Mouse (Mus musculus): Measurements from ENCODE around the gene Gale. TPM values are rescaled to one million over a fixed set of nuclear protein-coding genes. Genes with fewer than 3 reads are reported as not detected.

Gale gene
- polyA plus RNA-seq (2015; fragmentation: Nextera tagmentation; extraction: Ambion mirVana), result 11.1 and 13.1 TPM in 2 replicates

GRCm38 (mm10) chr4:135963457-135964193 is at the start of gene Gale:
TSS of gene Gale (plus strand) at chr4:135963727.

DNA sequence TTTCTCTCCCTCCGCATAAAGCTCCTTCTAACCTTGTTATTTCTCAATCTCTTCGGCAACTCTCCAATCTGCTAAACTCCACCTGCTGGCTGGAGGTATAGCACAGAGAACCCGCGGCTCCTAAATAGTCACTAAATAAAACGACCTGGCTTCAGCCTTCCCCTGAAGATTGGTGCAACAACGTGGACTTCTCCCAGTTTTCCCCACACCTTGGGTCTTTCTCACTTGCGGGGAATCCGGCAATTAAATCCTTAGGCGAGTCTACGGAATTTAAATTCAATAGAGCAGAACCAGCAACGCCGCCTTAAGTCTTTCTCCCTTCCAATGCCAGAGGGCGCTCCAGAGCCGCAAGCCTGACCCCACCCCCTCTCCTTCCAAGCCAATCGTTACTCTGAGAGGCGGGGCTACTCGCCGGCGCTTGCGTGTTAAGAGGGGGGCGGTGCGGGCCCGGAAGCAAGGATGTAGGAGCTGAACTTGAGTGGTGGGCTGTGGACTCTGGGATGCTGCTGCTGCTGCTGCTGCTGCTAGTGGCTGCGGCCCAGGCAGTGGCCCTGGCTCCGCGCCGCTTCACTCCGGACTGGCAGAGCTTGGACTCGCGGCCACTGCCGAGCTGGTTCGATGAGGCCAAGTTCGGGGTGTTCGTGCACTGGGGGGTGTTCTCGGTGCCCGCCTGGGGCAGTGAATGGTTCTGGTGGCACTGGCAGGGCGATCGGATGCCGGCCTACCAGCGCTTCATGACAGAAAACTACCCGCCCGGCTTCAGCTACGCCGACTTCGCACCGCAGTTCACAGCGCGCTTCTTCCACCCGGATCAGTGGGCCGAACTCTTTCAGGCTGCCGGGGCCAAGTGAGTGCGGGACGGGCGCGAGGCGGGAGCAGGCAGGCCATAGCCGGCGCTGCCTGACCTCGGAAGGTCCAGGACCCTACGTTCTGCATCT is 43.0 kb upstream of the Gale start, which contains the start of gene Fuca1:
Fuca1 (plus strand) TSS at position 432 of the 938 bp plus-strand sequence.

GRCm38 (mm10) chr4:135946278-135946658 is 17.3 kb upstream of the Gale start, which contains the start of gene Hmgcl:
TSS of gene Hmgcl (plus strand) at chr4:135946448.

DNA sequence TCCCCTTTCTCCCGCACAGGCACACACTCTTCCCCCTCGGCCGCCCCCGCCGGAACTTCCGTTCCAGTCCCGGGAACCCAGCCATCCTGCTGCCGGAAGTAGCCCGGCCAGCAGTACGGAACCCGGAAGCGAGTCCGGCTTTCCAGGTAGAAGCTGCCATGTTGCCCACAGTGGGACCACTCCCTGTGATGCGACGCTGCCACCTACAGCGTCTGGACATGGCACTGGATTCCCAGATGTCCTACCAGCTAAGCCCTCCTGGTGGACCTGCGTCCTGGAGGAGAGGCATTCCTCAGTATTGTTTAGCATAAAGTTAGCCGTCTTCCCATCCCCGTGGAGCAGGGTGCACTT is 9.0 kb downstream of the Gale start, which contains the start of gene Lypla2:
Lypla2 (minus strand) TSS at position 71 of the 351 bp plus-strand sequence.

GRCm38 (mm10) chr4:135986943-135987710 is 23.6 kb downstream of the Gale start, which contains the start of gene Pithd1:
TSS of gene Pithd1 (minus strand) at chr4:135987264.

Other genes with a start within 250 kb of the Gale start
- gene Il22ra1, start 235.6 kb upstream of the Gale start, polyA plus RNA-seq (2015; fragmentation: Nextera tagmentation; extraction: Ambion mirVana), result 0.33 and 0.75 TPM in 2 replicates
- 0.27 and 1.5 TPM in 2 replicates for gene Myom3, start 204.0 kb upstream of the Gale start, polyA plus RNA-seq (2015; fragmentation: Nextera tagmentation; extraction: Ambion mirVana)
- 127 and 184 TPM in 2 replicates for gene Srsf10, start 108.0 kb upstream of the Gale start, polyA plus RNA-seq (2015; fragmentation: Nextera tagmentation; extraction: Ambion mirVana)
- gene Pnrc2, start 89.9 kb upstream of the Gale start, polyA plus RNA-seq (2015; fragmentation: Nextera tagmentation; extraction: Ambion mirVana), result 142 and 194 TPM in 2 replicates
- gene Cnr2, start 68.3 kb upstream of the Gale start, polyA plus RNA-seq (2015; fragmentation: Nextera tagmentation; extraction: Ambion mirVana), result 0.80 and 1.6 TPM in 2 replicates
- gene Fuca1, start 43.0 kb upstream of the Gale start, polyA plus RNA-seq (2015; fragmentation: Nextera tagmentation; extraction: Ambion mirVana), result 75.5 and 87.5 TPM in 2 replicates
- 77.8 and 87.6 TPM in 2 replicates for gene Hmgcl, start 17.3 kb upstream of the Gale start, polyA plus RNA-seq (2015; fragmentation: Nextera tagmentation; extraction: Ambion mirVana)
- gene Lypla2, start 8.9 kb downstream of the Gale start, polyA plus RNA-seq (2015; fragmentation: Nextera tagmentation; extraction: Ambion mirVana), result 60.9 and 77.5 TPM in 2 replicates
- 41.3 and 53.7 TPM in 2 replicates for gene Pithd1, start 23.5 kb downstream of the Gale start, polyA plus RNA-seq (2015; fragmentation: Nextera tagmentation; extraction: Ambion mirVana)
- gene Eloa, start 58.0 kb downstream of the Gale start, polyA plus RNA-seq (2015; fragmentation: Nextera tagmentation; extraction: Ambion mirVana), result 16.7 and 25.8 TPM in 2 replicates
- 454 and 620 TPM in 2 replicates for gene Rpl11, start 89.7 kb downstream of the Gale start, polyA plus RNA-seq (2015; fragmentation: Nextera tagmentation; extraction: Ambion mirVana)
- gene Id3, start 179.8 kb downstream of the Gale start, polyA plus RNA-seq (2015; fragmentation: Nextera tagmentation; extraction: Ambion mirVana), result 210 and 233 TPM in 2 replicates
- 6.0 and 6.9 TPM in 2 replicates for gene E2f2, start 208.7 kb downstream of the Gale start, polyA plus RNA-seq (2015; fragmentation: Nextera tagmentation; extraction: Ambion mirVana)
- 4.4 and 6.0 TPM in 2 replicates for gene Asap3, start 242.6 kb downstream of the Gale start, polyA plus RNA-seq (2015; fragmentation: Nextera tagmentation; extraction: Ambion mirVana)

Measured in adrenal gland, postnatal 0 days (tissue).